Mouse (Mus musculus) testis, adult 2 months (tissue): ENCODE data around the gene Chrna1.
"Not testable (repeated sequence)": the region's sequence is repeated elsewhere in the genome, so short reads cannot be mapped to it uniquely, and the experiment has no call there.

Experiments used
- CTCF ChIP-seq: fragments of 200-500 bp; IDR thresholded peaks from 2 replicates; pipeline ENCODE4 v1.5.1; 2012; ENCODE audit warnings: low read depth, mild to moderate bottlenecking, inconsistent platforms, low read length, moderate library complexity; ENCODE audit not compliant: control insufficient read depth, insufficient read depth, insufficient replicate concordance
- POLR2A ChIP-seq: fragments of 200-500 bp; IDR thresholded peaks from 2 replicates; pipeline ENCODE4 v1.6.1; 2012; ENCODE audit warnings: low read depth, mild to moderate bottlenecking, inconsistent platforms, low read length, moderate library complexity; ENCODE audit not compliant: control insufficient read depth

DNA sequence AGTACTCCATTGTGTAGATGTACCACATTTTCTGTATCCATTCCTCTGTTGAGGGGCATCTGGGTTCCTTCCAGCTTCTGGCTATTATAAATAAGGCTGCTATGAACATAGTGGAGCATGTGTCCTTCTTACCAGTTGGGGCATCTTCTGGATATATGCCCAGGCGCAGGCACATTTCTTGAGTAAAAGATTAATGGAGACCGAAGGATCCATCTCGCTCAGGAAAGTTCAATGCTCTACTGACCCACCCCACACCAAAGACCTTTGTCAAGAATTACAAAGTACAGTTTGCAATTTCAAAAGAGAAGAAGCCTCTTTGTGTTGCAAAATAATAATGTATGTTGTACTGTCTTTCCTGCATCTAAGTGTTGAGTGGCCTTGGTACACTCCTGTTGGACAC is 23.1 kb downstream of the Chrna1 start:
- not testable (repeated sequence) for TF ChIP-seq CTCF, POLR2A
